Mouse (Mus musculus) heart, postnatal 36 days (tissue): ENCODE data around the gene Bud13. TPM values are rescaled to one million over a fixed set of nuclear protein-coding genes. Genes with fewer than 3 reads are reported as not detected.
"Not testable (repeated sequence)": the region's sequence is repeated elsewhere in the genome, so short reads cannot be mapped to it uniquely, and the experiment has no call there.

Source experiments
- DNase-seq, 2 experiments: peaks; one replicate each; pipeline ENCODE4 v3.0.0; 2021 to 2022
- intact Hi-C: fragments of 180-260 bp; cut with DNase I; formaldehyde crosslinking; loops from one replicate; pipeline ENCODE4 v1.15.1; 2025
- total RNA-seq, 2 experiments: library from RNA; stranded (reverse); gene quantifications; 2 replicates each; pipeline ENCODE4 v1.2.3; 2021

Gene Bud13
- total RNA-seq, 2 experiments from 2014 or later = 7.5 to 9.1 TPM

GRCm38 (mm10) chr9:46335461-46335995 lies 52.7 kb downstream of the Bud13 start:
- DNase-seq = no peak
- intact Hi-C loops = no loop called here

GRCm38 (mm10) chr9:46336294-46336693 lies 53.5 kb downstream of the Bud13 start:
- DNase-seq, intact Hi-C loops: not testable (repeated sequence)

- intact Hi-C loops = no loop called here
- DNase-seq = no peak
Measured at GRCm38 (mm10) chr9:46337331-46337730, 54.5 kb downstream of the Bud13 start.

GRCm38 (mm10) chr9:46337852-46338291 lies 55.1 kb downstream of the Bud13 start:
- no peak for DNase-seq
- intact Hi-C loops = no loop called here

- DNase-seq = no peak
- intact Hi-C loops = no loop called here
Measured at GRCm38 (mm10) chr9:46338384-46338783, 55.6 kb downstream of the Bud13 start.

GRCm38 (mm10) chr9:46339051-46339652 lies 56.3 kb downstream of the Bud13 start:
- DNase-seq = no peak
- intact Hi-C loops = no loop called here

- no peak for DNase-seq
- intact Hi-C loops = no loop called here
Measured at GRCm38 (mm10) chr9:46345887-46346665, 63.3 kb downstream of the Bud13 start.

Other genes starting within 250 kb of the Bud13 start
- gene Apoa1, start 54.4 kb upstream of the Bud13 start, total RNA-seq = not detected
- gene Apoc3, start 47.4 kb upstream of the Bud13 start, total RNA-seq = not detected
- not detected for gene Apoa4, start 42.3 kb upstream of the Bud13 start, total RNA-seq
- not detected for gene Apoa5, start 14.4 kb upstream of the Bud13 start, total RNA-seq
- 10 to 100 TPM; 19.5 to 24.6 TPM for gene Zpr1, start 9.9 kb upstream of the Bud13 start, total RNA-seq
- gene 4931429L15Rik, start 37.0 kb downstream of the Bud13 start, total RNA-seq = not detected